Mouse (Mus musculus) inflammation-experienced regulatory T-cells, adult 6 months (primary cell): ENCODE results near the gene Tcf7l2. TPM values are rescaled to one million over a fixed set of nuclear protein-coding genes. Genes with fewer than 3 reads are reported as not detected.

Source experiments
- ATAC-seq: one replicate; pipeline ENCODE4 v1.8.0; 2017
- polyA plus RNA-seq, 3 experiments: library from polyadenylated mRNA; unstranded; fragments of 100-300 nt; shearing (Covaris generic); gene quantifications; one replicate each; pipeline ENCODE4 v1.2.1; 2017

The Tcf7l2 gene
- polyA plus RNA-seq, 3 experiments from 2014 or later: 0.75 to 1.0 (median 0.88) TPM

DNA sequence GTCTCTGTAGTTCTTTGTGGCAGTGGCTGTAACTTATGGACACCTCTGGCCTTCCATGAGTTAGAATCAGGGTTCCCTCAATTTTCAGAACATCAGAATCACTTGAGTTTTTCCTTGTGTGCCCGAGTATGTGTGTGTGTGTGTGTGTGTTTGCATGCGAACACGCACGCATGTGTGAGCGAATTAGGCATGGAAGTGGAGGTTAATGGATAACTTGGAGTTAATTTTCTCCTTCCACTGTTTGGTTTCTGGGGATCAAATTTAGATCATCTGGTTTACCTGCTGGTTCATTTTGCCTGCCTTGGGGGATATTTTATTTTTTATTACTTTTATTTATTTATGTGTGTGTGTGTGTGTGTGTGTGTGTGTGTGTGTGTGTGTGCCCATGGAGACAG, 53.3 kb downstream of the Tcf7l2 start:
- ATAC-seq: no peak

DNA sequence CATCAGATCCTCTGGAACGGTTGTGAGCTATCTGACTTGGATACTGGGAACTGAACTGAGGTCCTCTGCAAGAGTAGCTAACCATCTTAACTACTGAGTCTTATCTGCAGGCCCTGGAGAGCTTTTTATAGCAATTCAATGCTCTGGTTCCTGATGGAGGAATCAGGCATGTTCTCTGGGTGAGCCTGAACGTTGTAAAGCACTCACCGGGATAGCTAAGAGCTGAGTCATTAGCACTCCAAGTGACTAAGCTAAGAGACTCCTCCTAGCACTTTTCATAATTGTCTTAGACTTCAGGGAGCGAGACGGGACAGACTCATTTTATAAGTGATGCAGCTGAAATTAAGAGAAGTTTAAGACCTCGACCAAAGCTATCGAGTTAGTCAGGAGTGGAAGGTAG, 53.7 kb downstream of the Tcf7l2 start:
- no peak for ATAC-seq

DNA sequence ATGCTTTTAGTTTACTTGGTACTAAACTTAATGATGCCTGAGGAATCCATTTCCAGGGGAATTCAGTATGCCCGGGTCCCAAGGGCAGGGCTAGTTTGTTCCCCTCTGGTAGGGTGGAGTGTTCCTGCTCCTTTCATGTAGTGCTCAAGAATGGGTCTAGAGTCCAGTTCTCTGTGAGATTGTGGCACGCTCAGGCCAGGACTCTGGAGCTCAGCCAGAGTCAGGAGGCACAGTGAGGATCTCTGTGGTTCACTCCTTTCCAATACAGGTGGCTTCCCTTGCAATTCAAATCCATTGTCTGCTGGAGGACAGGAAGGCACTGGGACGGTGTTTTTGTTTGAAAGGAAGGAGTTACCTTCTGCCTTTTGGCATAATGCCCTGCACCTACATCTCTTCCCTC, 56.2 kb downstream of the Tcf7l2 start:
- ATAC-seq: no peak

DNA sequence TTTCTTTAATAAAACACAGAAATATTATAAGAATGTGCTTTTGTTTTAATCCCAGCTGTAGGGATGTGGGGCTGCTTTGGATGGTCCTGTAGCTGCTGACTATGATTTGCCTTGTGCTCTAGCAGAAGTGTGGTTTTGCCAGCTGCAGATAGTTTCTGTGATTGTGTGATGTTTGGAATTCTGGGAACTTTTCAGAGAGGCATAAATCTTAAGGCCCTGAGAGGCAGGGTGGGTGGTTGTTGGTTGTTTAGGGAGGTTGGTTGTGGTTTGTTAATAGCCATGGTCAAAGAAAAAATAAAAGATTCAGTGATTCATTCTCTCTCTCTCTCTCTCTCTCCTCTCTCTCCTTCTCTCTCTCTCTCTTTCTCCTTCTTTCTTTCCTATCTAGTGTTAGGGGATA, 57.8 kb downstream of the Tcf7l2 start:
- ATAC-seq: no peak

- no peak for ATAC-seq
Observed at GRCm38 (mm10) chr19:55800059-55800458, 58.4 kb downstream of the Tcf7l2 start.

- no peak for ATAC-seq
Observed at GRCm38 (mm10) chr19:55803121-55803520, 61.5 kb downstream of the Tcf7l2 start.

GRCm38 (mm10) chr19:55803797-55804196, 62.2 kb downstream of the Tcf7l2 start:
- no peak for ATAC-seq

DNA sequence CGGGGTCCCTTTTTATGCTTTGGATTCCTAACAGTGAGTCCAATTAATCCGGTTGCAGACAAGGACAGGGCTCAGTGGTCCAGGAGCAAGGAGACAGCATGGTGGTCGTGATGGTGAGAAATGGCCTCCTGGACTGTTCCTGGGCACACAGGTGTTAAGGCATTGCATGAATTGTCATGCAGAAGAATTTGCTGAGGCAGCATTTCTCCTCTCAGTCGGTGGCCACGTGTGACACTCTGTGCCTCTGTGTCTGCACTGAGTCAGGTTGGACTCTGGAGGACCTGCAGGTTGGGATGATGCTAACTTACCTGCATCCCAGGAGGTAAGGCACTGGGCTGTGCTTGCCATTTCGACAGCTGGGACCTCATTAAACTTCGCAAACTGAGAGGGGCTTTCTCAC, 63.2 kb downstream of the Tcf7l2 start:
- no peak for ATAC-seq

DNA sequence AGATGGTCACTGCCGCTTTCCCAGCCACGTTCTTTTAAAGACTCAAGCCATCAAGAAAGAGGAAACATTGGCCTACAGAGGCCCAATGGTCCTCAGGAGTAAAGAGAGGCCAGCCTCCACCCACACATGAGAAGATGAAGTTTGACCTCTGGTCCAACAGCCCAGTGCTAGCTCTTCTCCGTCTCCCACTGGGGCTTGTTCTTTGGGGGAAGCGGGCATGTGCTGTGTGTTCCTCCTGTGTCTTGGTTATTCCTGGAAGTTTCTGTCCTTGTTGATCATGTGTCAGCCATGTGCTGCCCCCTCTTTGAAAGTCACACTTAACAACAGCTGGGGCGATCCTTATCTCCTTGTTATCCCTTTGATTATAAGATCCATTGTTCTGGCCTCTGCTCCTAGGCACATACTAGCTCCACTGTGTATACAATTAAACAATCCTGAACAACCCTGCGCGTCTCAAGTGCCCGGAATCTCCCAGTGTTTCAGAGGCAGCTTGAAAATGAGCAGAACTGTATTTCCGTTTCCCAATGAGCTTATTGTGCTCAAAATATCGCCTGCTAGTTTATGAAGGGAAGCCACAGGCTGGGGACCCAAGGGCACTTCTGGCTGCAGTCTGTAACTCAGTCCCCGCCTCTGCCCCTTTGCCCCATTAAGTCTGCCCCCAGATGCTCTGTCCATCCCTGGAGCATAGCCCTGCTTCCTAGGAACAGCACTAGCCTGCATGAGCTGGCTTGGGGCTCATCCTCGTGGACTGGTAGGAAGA, 65.0 kb downstream of the Tcf7l2 start:
- ATAC-seq: no peak

DNA sequence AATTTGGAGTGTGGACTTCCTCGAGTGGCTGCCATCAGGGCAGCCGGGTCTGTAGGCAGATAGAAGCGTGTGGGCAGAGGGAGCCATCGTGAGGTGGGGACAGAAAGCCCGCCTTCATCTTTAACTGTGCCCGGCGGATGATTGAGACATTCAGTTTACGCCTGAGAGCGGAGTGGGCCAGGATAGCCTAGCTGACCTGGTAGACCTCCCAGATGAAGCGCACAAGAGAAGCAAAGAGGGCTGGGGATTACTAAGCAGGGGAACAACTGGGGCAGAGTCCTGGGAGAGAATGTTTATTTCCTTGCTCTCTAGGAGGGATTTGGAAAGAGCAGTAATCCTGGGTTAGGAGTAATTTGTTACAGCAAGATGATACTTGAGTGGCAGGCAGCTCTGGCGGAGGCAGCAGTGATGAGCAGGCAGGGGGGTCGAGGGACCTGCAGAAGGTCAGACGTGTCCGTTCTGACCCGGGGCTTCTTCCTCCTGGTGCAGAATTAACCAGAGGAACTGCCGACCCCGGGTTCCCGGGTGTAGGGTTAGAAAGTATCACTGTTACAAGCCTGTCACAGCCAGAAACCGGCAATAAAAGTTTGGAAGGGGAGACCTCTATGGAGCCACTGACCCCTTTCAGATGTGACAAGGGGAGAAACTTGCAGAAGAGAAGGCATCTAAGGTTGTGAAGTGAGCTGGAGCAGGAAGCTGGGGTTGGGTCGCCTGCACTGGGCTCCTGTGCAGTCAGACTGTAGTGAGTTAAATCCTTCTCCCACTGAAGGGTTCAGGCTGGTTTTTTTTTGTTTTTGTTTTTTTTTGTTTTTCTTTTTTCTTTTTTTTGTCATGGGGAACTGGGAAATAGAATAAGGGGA, 65.8 kb downstream of the Tcf7l2 start:
- ATAC-seq: no peak

DNA sequence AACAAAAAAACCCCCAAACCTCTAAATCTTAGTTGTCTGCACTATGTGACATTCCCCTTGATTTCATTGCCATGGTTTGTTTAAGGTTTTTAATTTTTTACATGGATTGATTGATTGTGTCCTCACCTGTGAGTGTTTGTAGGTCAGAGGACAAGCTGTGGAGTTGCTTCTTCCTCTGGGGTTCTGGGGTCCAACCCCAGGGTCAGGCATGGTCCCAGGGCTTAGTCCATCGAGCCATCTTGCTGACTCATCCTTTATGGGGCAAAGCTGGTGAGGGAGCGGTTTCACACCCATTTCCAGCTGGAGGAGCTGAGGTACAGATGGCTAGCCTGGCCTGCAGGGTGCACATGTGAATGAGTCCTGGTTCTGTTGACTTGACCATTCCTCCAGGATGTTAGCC, 66.7 kb downstream of the Tcf7l2 start:
- ATAC-seq: no peak

- ATAC-seq: no peak
Observed at GRCm38 (mm10) chr19:55809539-55809938, 67.9 kb downstream of the Tcf7l2 start.

- no peak for ATAC-seq
Observed at GRCm38 (mm10) chr19:55812236-55812635, 70.6 kb downstream of the Tcf7l2 start.

GRCm38 (mm10) chr19:55815010-55815790, 73.6 kb downstream of the Tcf7l2 start:
- no peak for ATAC-seq

DNA sequence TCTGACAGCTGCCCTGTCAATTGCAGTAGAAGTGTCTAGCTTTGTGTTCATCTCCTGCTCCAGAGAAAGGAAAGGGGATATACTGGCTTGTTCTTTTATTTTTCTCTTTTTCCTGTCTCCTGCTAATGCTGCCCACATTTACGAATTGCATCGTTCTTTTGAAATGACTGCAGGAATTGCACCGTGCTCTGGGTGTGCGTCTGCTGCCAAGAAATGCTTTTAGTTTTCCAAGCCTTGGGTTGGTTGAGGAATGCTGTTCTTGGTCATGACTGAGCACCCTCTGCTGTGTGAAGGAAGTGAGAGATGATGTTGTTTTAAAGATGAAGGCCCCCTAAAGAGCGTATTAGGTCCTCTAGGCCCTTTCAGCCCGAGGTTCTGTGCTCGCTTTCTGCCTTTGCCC, 75.4 kb downstream of the Tcf7l2 start:
- ATAC-seq: no peak

- ATAC-seq: no peak
Observed at GRCm38 (mm10) chr19:55820202-55820601, 78.6 kb downstream of the Tcf7l2 start.

DNA sequence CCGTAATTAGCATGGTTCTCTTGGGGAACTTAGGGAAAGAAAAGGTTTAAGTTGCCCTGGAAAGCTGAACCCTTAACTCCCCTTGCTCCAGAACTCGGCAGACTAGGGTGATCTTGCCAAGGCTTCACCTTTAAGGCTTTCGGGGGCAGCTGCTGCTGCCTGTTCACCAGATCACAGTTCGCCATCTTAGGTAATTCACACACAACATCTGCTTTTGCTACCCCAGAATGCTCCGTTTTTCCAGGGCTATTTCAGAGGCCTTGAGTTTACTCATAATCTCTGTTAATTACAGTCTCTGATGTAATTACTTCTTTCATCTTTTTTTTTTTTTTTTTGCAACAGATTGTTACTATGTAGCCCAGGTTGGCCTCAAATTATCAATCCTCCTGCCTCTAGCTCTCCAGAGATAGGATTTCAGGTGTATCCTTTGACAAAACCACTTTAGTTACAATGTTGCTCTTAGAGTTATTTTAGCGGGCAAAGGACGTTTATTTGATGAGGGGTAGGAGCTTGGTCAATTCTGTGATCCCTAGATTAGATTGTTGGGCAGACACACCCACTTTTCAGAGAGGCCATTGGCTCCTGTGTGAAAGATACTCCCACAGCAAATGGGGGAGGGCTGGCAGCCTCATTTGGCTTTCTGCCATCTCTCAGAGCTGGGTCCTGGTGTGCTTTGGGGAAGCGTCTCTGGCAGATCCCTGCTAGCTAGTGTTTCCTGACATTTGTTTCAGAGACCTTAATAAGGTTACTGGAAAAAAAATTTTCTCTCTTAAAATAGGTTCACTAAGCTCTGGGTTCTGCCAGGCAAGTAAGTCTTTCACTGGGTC, 83.6 kb downstream of the Tcf7l2 start:
- no peak for ATAC-seq

DNA sequence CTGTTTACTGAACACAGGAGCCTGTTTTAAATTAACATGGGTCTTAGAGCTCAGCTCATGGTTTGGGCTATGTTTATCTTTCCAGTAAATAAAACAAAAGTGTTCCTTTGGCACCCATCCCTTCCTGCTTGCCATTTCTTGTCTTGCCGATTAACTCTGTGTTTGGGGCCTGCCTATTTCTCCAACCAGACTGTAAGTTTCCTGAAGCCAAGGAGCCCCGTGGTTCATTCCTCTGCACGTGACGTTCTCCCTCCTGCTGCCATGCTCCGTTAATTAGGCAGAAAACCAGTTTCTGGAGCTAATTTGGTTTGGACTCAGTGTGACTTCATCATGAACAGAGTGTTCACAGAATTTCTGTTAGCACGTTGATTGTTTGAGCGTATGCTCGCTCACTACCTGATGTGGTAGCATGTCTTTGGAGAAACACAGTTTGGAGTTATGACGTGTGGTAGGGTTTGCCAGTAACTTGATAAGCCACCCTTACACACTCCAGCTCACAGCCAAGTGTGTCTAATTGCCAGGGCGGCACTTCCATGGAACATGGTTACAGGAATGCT, 84.4 kb downstream of the Tcf7l2 start:
- ATAC-seq: no peak

DNA sequence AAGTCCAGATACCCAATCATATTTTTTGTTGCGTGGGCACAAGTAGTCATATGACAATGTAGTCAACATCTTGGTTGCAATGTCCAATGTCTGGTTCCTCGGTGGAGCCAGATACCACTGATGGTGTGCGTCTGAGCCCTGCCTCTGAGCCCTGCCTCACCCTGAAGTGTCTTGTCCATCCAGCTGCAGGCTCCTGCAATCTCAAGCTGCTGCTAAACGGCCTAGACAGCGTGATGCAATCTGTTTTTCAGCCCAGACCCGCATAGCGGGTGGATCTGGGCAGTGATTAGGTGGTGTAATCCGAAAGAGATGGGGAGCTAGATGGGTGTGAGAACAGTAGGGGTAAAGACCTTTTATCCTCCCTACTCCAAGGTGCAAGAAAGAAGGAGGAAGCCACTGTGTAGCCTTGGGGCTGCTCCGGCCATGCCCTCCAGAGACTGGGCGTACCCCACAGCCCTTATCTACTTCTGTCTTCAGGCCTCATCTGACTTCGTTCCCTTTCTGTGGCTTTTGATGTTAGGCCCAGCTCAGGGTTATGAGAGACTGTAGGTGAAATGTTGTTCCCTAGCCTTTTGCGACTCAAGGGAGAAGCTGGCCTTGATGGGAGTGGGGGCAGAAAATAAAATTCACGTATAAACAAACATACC, 86.1 kb downstream of the Tcf7l2 start:
- no peak for ATAC-seq

DNA sequence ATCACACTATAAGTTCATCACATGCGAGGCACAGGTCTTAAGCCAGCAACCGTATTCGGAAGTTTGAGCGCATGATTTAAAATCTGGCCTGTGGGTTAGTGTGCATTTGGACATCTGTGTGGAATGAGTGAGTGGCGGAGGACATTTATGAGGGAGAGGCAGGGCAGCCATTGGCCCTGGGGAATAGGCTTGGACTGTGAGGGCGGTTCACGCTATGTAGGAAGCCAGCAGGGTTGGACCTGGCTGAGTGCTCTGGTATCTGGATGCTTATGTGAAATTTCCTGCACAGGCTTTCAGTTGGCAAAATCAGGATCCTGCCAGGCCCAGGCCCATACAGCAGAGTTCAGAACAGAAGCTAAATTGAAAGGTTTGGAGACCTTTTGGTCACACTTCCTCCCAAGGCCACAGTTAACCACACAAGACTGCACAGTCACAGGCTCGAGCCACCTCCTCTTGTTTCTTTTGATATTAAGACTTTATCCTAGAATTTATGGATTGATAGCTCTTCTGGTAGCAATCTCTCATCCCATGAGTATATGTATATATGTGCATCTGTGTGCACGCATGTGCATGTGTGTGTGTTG, 89.4 kb downstream of the Tcf7l2 start:
- no peak for ATAC-seq

GRCm38 (mm10) chr19:55832122-55832521, 90.5 kb downstream of the Tcf7l2 start:
- ATAC-seq: no peak
